Comparison of ENCODE assay signal across 21 mouse cellular contexts in genomic region chr6:30083307-30083706, GRCm38 (mm10).
"Had no signal": no experiment of that assay in that cellular context is flagged by ENCODE, and none has a peak within 500 bp of the region (broad histone marks: within the 10 kb centered on the region; RNA-seq: fewer than 3 reads in every experiment).

No protein-coding gene starts in this region.

- H3K9me3 ChIP-seq: midbrain, embryonic 10.5 days; midbrain, embryonic 12.5 days; neural tube, embryonic 13.5 days; neural tube, embryonic 15.5 days; stomach, embryonic 15.5 days had no signal

- H3K27ac ChIP-seq: midbrain, embryonic 10.5 days; midbrain, embryonic 12.5 days; neural tube, embryonic 13.5 days; neural tube, embryonic 15.5 days; stomach, embryonic 15.5 days; stomach, postnatal 0 days had no signal

- DNase-seq: lung, adult 18-20 months; lung, embryonic 14.5 days; lung, postnatal 10 days; lung, postnatal 4 days; midbrain, embryonic 14.5 days; retina, postnatal 1 day; right cerebral cortex, adult 18-20 months; right cerebral cortex, postnatal 25 days; right cerebral cortex, postnatal 4 days; spleen, adult 18-20 months; thymus, adult 2 months; thymus, postnatal 25 days; thymus, postnatal 4 days had no signal

- H3K4me1 ChIP-seq: neural tube, embryonic 15.5 days had no signal

- H3K36me3 ChIP-seq: midbrain, embryonic 10.5 days; midbrain, embryonic 12.5 days; neural tube, embryonic 13.5 days; neural tube, embryonic 15.5 days; stomach, embryonic 15.5 days had no signal

- H3K4me3 ChIP-seq: midbrain, embryonic 10.5 days; midbrain, embryonic 12.5 days; myocyte; neural tube, embryonic 13.5 days; neural tube, embryonic 15.5 days; stomach, embryonic 15.5 days had no signal

- H3K9ac ChIP-seq: lung, embryonic 14.5 days; midbrain, embryonic 12.5 days; neural tube, embryonic 13.5 days; neural tube, embryonic 15.5 days; stomach, embryonic 15.5 days had no signal

- ATAC-seq: midbrain, embryonic 16.5 days had no signal
